Mouse (Mus musculus): ENCODE measurements around the gene Sec24a.

DNA sequence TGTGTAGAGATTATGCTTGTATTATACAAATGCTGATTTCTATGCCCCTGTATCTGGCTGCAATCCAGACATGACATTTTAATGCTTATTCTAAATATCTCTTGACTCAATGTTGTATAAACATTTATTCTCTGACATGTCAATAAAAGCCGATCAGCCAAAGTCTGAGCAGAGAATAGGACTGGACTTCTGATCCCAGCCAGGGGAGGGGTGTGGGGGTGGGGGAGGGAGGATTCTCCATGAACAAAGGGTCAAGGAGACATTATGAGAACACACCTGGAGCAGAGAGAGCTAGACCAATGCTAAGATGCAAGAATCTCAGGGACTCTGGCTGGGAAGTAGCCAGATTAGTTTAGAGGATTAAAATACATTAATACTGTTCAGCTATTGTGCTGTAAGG lies 17.3 kb downstream of the Sec24a start:
- no peak for TF ChIP-seq CTCF (IDR thresholded peaks at IDR 0.05; ENCODE audit: borderline replicate concordance, control insufficient read depth, extremely low read depth, insufficient read depth, low read length, poor library complexity)
- TF ChIP-seq POLR2A (IDR thresholded peaks at IDR 0.05; ENCODE audit: control insufficient read depth, extremely low read depth, insufficient read depth, low read length, poor library complexity), result no peak

Measured in thymus, adult 2 months (tissue).